Comparison of ENCODE assay signal across 19 mouse cellular contexts in genomic region chr8:26588841-26589240, GRCm38 (mm10).
A peak's percentile ranks its signal among the peaks of the same experiment; 100 is the strongest.
DNase-seq lines count a peak whose midpoint lies in the region; ATAC-seq lines count a peak whose summit lies in the region.
"Had no signal": no experiment of that assay in that cellular context is flagged by ENCODE, and none has a peak within 500 bp of the region (broad histone marks: within the 10 kb centered on the region; RNA-seq: fewer than 3 reads in every experiment).

No protein-coding gene starts in this region.

- no peaks in the 10 kb centered on the region for H3K36me3 ChIP-seq in forebrain, embryonic 16.5 days (ENCODE audit: control insufficient read depth, insufficient read depth)
- H3K36me3 ChIP-seq in forebrain, embryonic 15.5 days = no peaks in the 10 kb centered on the region
- no peaks in the 10 kb centered on the region for H3K36me3 ChIP-seq in midbrain, embryonic 11.5 days (ENCODE audit: control insufficient read depth, insufficient read depth, low read length)
- no peaks in the 10 kb centered on the region for H3K36me3 ChIP-seq in midbrain, embryonic 16.5 days (ENCODE audit: control insufficient read depth, insufficient read depth, low read length)
- no peaks in the 10 kb centered on the region for H3K36me3 ChIP-seq in kidney, embryonic 16.5 days (ENCODE audit: insufficient read depth, low read length)
- H3K36me3 ChIP-seq: forebrain, embryonic 10.5 days; hindbrain, embryonic 12.5 days; limb, embryonic 12.5 days; midbrain, embryonic 10.5 days had no signal

- WGBS in forebrain, embryonic 16.5 days = 52% methylated on average over 1 of the region's 1 CpGs
- WGBS in forebrain, embryonic 15.5 days = 58% methylated on average over 1 of the region's 1 CpGs
- 76% methylated on average over 1 of the region's 1 CpGs for WGBS in midbrain, embryonic 11.5 days
- 63% methylated on average over 1 of the region's 1 CpGs for WGBS in midbrain, embryonic 16.5 days
- WGBS in kidney, embryonic 16.5 days = 76% methylated on average over 1 of the region's 1 CpGs

- peak; percentile 62 for ATAC-seq in forebrain, embryonic 16.5 days
- ATAC-seq in forebrain, embryonic 15.5 days (replicated peaks) = no peak
- no peak for ATAC-seq in midbrain, embryonic 11.5 days (ENCODE audit: low FRiP score)
- no peak for ATAC-seq in midbrain, embryonic 16.5 days
- no peak for ATAC-seq in kidney, embryonic 16.5 days (ENCODE audit: low FRiP score, low TSS enrichment)
- ATAC-seq: liver, postnatal 0 days; lung, postnatal 0 days had no signal

- H3K4me2 ChIP-seq in forebrain, embryonic 16.5 days (ENCODE audit: low read length) = no peak overlapping the region
- H3K4me2 ChIP-seq in forebrain, embryonic 15.5 days (replicated peaks) = no peak overlapping the region
- no peak overlapping the region for H3K4me2 ChIP-seq in midbrain, embryonic 11.5 days
- no peak overlapping the region for H3K4me2 ChIP-seq in midbrain, embryonic 16.5 days (ENCODE audit: low read length)
- H3K4me2 ChIP-seq in kidney, embryonic 16.5 days (replicated peaks; ENCODE audit: low read depth, low read length) = no peak overlapping the region
- H3K4me2 ChIP-seq: heart, embryonic 11.5 days; hindbrain, embryonic 12.5 days; limb, embryonic 12.5 days; liver, embryonic 11.5 days had no signal

- H3K9ac ChIP-seq in forebrain, embryonic 16.5 days (replicated peaks; ENCODE audit: low read depth, low read length) = no peak overlapping the region
- no peak overlapping the region for H3K9ac ChIP-seq in forebrain, embryonic 15.5 days (replicated peaks)
- H3K9ac ChIP-seq in midbrain, embryonic 11.5 days (ENCODE audit: low read length) = no peak overlapping the region
- H3K9ac ChIP-seq in midbrain, embryonic 16.5 days (ENCODE audit: low read depth, low read length) = no peak overlapping the region
- no peak overlapping the region for H3K9ac ChIP-seq in kidney, embryonic 16.5 days (replicated peaks; ENCODE audit: low read length)
- H3K9ac ChIP-seq: hindbrain, embryonic 12.5 days; limb, embryonic 12.5 days; liver, postnatal 0 days had no signal

- no peak overlapping the region for H3K4me3 ChIP-seq in forebrain, embryonic 16.5 days (replicated peaks; ENCODE audit: low read length)
- no peak overlapping the region for H3K4me3 ChIP-seq in forebrain, embryonic 15.5 days
- H3K4me3 ChIP-seq in midbrain, embryonic 11.5 days (ENCODE audit: low read depth, low read length) = no peak overlapping the region
- H3K4me3 ChIP-seq in midbrain, embryonic 16.5 days (ENCODE audit: low read depth, low read length) = no peak overlapping the region
- H3K4me3 ChIP-seq in kidney, embryonic 16.5 days (ENCODE audit: low read length) = no peak overlapping the region
- H3K4me3 ChIP-seq: forebrain, embryonic 10.5 days; hindbrain, embryonic 12.5 days; limb, embryonic 12.5 days; midbrain, embryonic 10.5 days had no signal

- H3K9me3 ChIP-seq in forebrain, embryonic 16.5 days (ENCODE audit: control insufficient read depth, low read length) = no peaks in the 10 kb centered on the region
- no peaks in the 10 kb centered on the region for H3K9me3 ChIP-seq in forebrain, embryonic 15.5 days
- no peaks in the 10 kb centered on the region for H3K9me3 ChIP-seq in midbrain, embryonic 11.5 days (ENCODE audit: control insufficient read depth, low read length)
- no peaks in the 10 kb centered on the region for H3K9me3 ChIP-seq in midbrain, embryonic 16.5 days (replicated peaks; ENCODE audit: control insufficient read depth, low read length, poor library complexity, severe bottlenecking)
- H3K9me3 ChIP-seq in kidney, embryonic 16.5 days (ENCODE audit: low read length) = no peaks in the 10 kb centered on the region
- H3K9me3 ChIP-seq: hindbrain, embryonic 12.5 days; limb, embryonic 12.5 days; midbrain, embryonic 10.5 days had no signal

- DNase-seq in midbrain, embryonic 11.5 days (ENCODE audit: low spot score, missing footprints) = peak; percentile 6
- peak; percentile 69 to 78 for DNase-seq in cerebellum, adult 18-20 months
- peak; percentile 76 to 85 for DNase-seq in cerebellum, postnatal 14 days
- DNase-seq in B cell, adult 2 months = no peak
- DNase-seq: heart, postnatal 10 days; kidney, adult 8-10 months; kidney, postnatal 14 days; liver, postnatal 0 days had no signal

- H3K27me3 ChIP-seq in forebrain, embryonic 16.5 days (replicated peaks; ENCODE audit: control insufficient read depth, insufficient read depth, low read length) = no peaks in the 10 kb centered on the region
- H3K27me3 ChIP-seq in forebrain, embryonic 15.5 days = no peaks in the 10 kb centered on the region
- no peaks in the 10 kb centered on the region for H3K27me3 ChIP-seq in midbrain, embryonic 11.5 days (ENCODE audit: control insufficient read depth, insufficient read depth, low read length)
- H3K27me3 ChIP-seq in midbrain, embryonic 16.5 days (ENCODE audit: control insufficient read depth, insufficient read depth, low read depth, low read length) = no peaks in the 10 kb centered on the region
- H3K27me3 ChIP-seq in kidney, embryonic 16.5 days (ENCODE audit: insufficient read depth, low read length) = no peaks in the 10 kb centered on the region
- H3K27me3 ChIP-seq: hindbrain, embryonic 12.5 days had no signal

- H3K27ac ChIP-seq in forebrain, embryonic 16.5 days (ENCODE audit: low read length) = no peak overlapping the region
- H3K27ac ChIP-seq in forebrain, embryonic 15.5 days (replicated peaks) = no peak overlapping the region
- H3K27ac ChIP-seq in midbrain, embryonic 11.5 days (ENCODE audit: low read depth, low read length) = no peak overlapping the region
- H3K27ac ChIP-seq in midbrain, embryonic 16.5 days (ENCODE audit: low read length) = no peak overlapping the region
- H3K27ac ChIP-seq in kidney, embryonic 16.5 days (ENCODE audit: low read length) = no peak overlapping the region
- H3K27ac ChIP-seq: forebrain, embryonic 10.5 days; hindbrain, embryonic 12.5 days; limb, embryonic 12.5 days; midbrain, embryonic 10.5 days had no signal

- H3K4me1 ChIP-seq in forebrain, embryonic 16.5 days (replicated peaks; ENCODE audit: control insufficient read depth, insufficient read depth, low read length) = peaks cover 4% of the 10 kb centered on the region; the same call in 1 of the 2 replicates
- H3K4me1 ChIP-seq in forebrain, embryonic 15.5 days = peaks cover 14% of the 10 kb centered on the region
- no peaks in the 10 kb centered on the region for H3K4me1 ChIP-seq in midbrain, embryonic 11.5 days (ENCODE audit: control insufficient read depth, insufficient read depth, low read length)
- no peaks in the 10 kb centered on the region for H3K4me1 ChIP-seq in midbrain, embryonic 16.5 days (ENCODE audit: control insufficient read depth, insufficient read depth, low read length)
- H3K4me1 ChIP-seq in kidney, embryonic 16.5 days (ENCODE audit: insufficient read depth, low read length) = peaks cover 3% of the 10 kb centered on the region; the same call in 1 of the 2 replicates
- H3K4me1 ChIP-seq: forebrain, embryonic 10.5 days; midbrain, embryonic 10.5 days had no signal

Comparison
In these comparisons a context has a peak if more than half of its experiments do, and no peak if none do; other contexts are left out.
1. DNase-seq: peak in midbrain, embryonic 11.5 days (single experiment), cerebellum, adult 18-20 months (2 of 2) and cerebellum, postnatal 14 days (2 of 2); none in B cell, adult 2 months (0 of 2).